Mouse (Mus musculus) left cerebral cortex, postnatal 25 days (tissue): Measurements from ENCODE around the gene Tor4a. TPM values are rescaled to one million over a fixed set of nuclear protein-coding genes. Genes with fewer than 3 reads are reported as not detected.

Experiments used
- DNase-seq, 2 experiments: peaks; one replicate each; pipeline ENCODE4 v3.0.0; 2022; ENCODE audit warnings: low spot score in 2 of 2, mixed read lengths in 1 of 2
- intact Hi-C: fragments of 180-260 bp; cut with DNase I; formaldehyde crosslinking; loops from one replicate; pipeline ENCODE4 v1.15.1; 2025
- total RNA-seq, 2 experiments: library from RNA; stranded (reverse); gene quantifications; 2 replicates each; pipeline ENCODE4 v1.2.3; 2021

The Tor4a gene
- total RNA-seq, 2 experiments from 2014 or later: 1.9 to 2.3 TPM

DNA sequence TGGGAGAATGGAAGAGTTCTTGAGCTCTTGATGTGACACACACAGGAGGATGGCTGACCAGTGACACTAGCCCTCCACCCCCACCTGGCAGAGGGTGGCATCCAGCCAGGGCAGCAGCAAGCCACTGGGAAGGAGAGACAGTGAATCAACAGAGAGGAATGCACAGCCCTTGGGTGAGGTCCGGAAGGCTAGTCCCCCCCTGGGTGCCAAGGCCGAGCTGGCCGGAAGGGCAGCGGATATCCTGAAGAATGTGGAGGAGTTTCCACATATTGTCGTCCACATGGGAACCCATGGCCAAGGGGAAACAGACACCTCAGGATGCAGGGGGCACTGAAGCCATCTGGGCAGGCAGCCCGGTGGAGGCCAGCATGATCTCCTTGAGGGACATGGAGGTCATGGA, 51.3 kb downstream of the Tor4a start:
- no peak for DNase-seq
- intact Hi-C loops: no loop called here

Other genes with a start within 250 kb of the Tor4a start
- 10 to 100 TPM; 36.8 to 39.4 TPM for gene Zmynd19, start 247.1 kb downstream of the Tor4a start, total RNA-seq
- gene Dph7, start 234.5 kb downstream of the Tor4a start, total RNA-seq: 10 to 100 TPM; 27.5 to 33.5 TPM
- 10 to 100 TPM; 72.5 to 79.4 TPM for gene Mrpl41, start 221.8 kb downstream of the Tor4a start, total RNA-seq
- gene Pnpla7, start 220.9 kb downstream of the Tor4a start, total RNA-seq: 10 to 100 TPM; 14.6 to 17.5 TPM
- gene Nsmf, start 142.5 kb downstream of the Tor4a start, total RNA-seq: 100 to 1,000 TPM; 472 to 481 TPM
- gene Entpd8, start 116.6 kb downstream of the Tor4a start, total RNA-seq: not detected
- gene Noxa1, start 101.7 kb downstream of the Tor4a start, total RNA-seq: not detected
- 10 to 100 TPM; 21.7 to 30.7 TPM for gene Nrarp, start 16.1 kb downstream of the Tor4a start, total RNA-seq
- 10 to 100 TPM; 50.8 to 51.8 TPM for gene Nelfb, start 14.6 kb upstream of the Tor4a start, total RNA-seq
- under 1 TPM in 1 of 2 experiments, not detected in 1; 0.23 TPM for gene Stpg3, start 17.8 kb upstream of the Tor4a start, total RNA-seq
- gene Fam166a, start 21.9 kb upstream of the Tor4a start, total RNA-seq: not detected
- gene Tubb4b, start 27.8 kb upstream of the Tor4a start, total RNA-seq: 100 to 1,000 TPM; 376 to 398 TPM
- not detected for gene Slc34a3, start 37.5 kb upstream of the Tor4a start, total RNA-seq
- not detected for gene Rnf224, start 39.9 kb upstream of the Tor4a start, total RNA-seq
- 100 to 1,000 TPM; 243 to 256 TPM for gene Rnf208, start 45.4 kb upstream of the Tor4a start, total RNA-seq
- gene Cysrt1, start 45.6 kb upstream of the Tor4a start, total RNA-seq: not detected
- 1 to 10 TPM; 1.6 to 2.9 TPM for gene AL732309.1, start 50.0 kb upstream of the Tor4a start, total RNA-seq
- gene Tmem203, start 58.6 kb upstream of the Tor4a start, total RNA-seq: 10 to 100 TPM; 32.8 to 37.3 TPM
- 10 to 100 TPM; 14.4 to 15.5 TPM for gene Tprn, start 65.7 kb upstream of the Tor4a start, total RNA-seq
- 10 to 100 TPM; 67.2 to 69.6 TPM for gene Ssna1, start 75.6 kb upstream of the Tor4a start, total RNA-seq
- 10 to 100 TPM; 73.0 to 77.2 TPM for gene Anapc2, start 75.6 kb upstream of the Tor4a start, total RNA-seq
- gene Tmem210, start 91.3 kb upstream of the Tor4a start, total RNA-seq: not detected
- gene Lrrc26, start 93.0 kb upstream of the Tor4a start, total RNA-seq: not detected
- 100 to 1,000 TPM; 435 to 455 TPM for gene Grin1, start 122.3 kb upstream of the Tor4a start, total RNA-seq
- 10 to 100 TPM; 55.0 to 59.5 TPM for gene Man1b1, start 135.5 kb upstream of the Tor4a start, total RNA-seq
- 10 to 100 TPM; 28.2 to 33.2 TPM for gene Dpp7, start 159.5 kb upstream of the Tor4a start, total RNA-seq
- 10 to 100 TPM; 11.3 to 14.0 TPM for gene Uap1l1, start 168.8 kb upstream of the Tor4a start, total RNA-seq
- gene Sapcd2, start 175.4 kb upstream of the Tor4a start, total RNA-seq: 1 to 10 TPM; 1.9 to 2.5 TPM
- 10 to 100 TPM; 11.7 to 13.2 TPM for gene Entpd2, start 199.0 kb upstream of the Tor4a start, total RNA-seq
- 100 to 1,000 TPM; 331 to 339 TPM for gene Npdc1, start 202.5 kb upstream of the Tor4a start, total RNA-seq
- under 1 TPM; 0.32 to 0.37 TPM for gene Fut7, start 226.4 kb upstream of the Tor4a start, total RNA-seq
- 100 to 1,000 TPM; 154 to 165 TPM for gene Abca2, start 231.8 kb upstream of the Tor4a start, total RNA-seq